Mouse (Mus musculus): ENCODE results near the gene Dhx16. TPM values are rescaled to one million over a fixed set of nuclear protein-coding genes. Genes with fewer than 3 reads are reported as not detected.
A peak's percentile ranks its signal among the peaks of the same experiment; 100 is the strongest.

Dhx16 gene
- polyA plus RNA-seq, 1 experiment: 17.0 TPM

GRCm38 (mm10) chr17:35868165-35868820, 11.3 kb upstream of the Dhx16 start:
- Histone ChIP-seq H3K27ac (replicated peaks; ENCODE audit: low read depth, low read length) (peak overlapping the region; percentile 99), H3K4me3 (ENCODE audit: insufficient read depth, low read depth, low read length) (peak overlapping the region; percentile 78), H3K4me1 (ENCODE audit: control insufficient read depth, insufficient read depth, insufficient read length, low read length) (peaks cover 6% of the 10 kb centered on the region; the same call in 1 of the 2 replicates)

- peak overlapping the region; percentile 78 for H3K4me3 ChIP-seq (ENCODE audit: insufficient read depth, low read depth, low read length)
- H3K27ac ChIP-seq (replicated peaks; ENCODE audit: low read depth, low read length): peak overlapping the region; percentile 99
- H3K4me1 ChIP-seq (ENCODE audit: control insufficient read depth, insufficient read depth, insufficient read length, low read length): peaks cover 6% of the 10 kb centered on the region; the same call in 1 of the 2 replicates
Measured at GRCm38 (mm10) chr17:35868961-35869345, 10.7 kb upstream of the Dhx16 start.

GRCm38 (mm10) chr17:35869346-35870067, 10.1 kb upstream of the Dhx16 start:
- Histone ChIP-seq H3K27ac (replicated peaks; ENCODE audit: low read depth, low read length) (peak overlapping the region; percentile 99), H3K4me1 (ENCODE audit: control insufficient read depth, insufficient read depth, insufficient read length, low read length) (peaks cover 6% of the 10 kb centered on the region; the same call in 1 of the 2 replicates), H3K4me3 (ENCODE audit: insufficient read depth, low read depth, low read length) (peak overlapping the region; percentile 78)

GRCm38 (mm10) chr17:35870151-35870883, 9.3 kb upstream of the Dhx16 start:
- Histone ChIP-seq H3K4me1 (ENCODE audit: control insufficient read depth, insufficient read depth, insufficient read length, low read length) (0 out of 2 replicates have a peak, but pooled peaks cover 2% of the 10 kb centered on the region), H3K27ac (replicated peaks; ENCODE audit: low read depth, low read length) (peak overlapping the region; percentile 99), H3K4me3 (ENCODE audit: insufficient read depth, low read depth, low read length) (peak overlapping the region; percentile 78)

GRCm38 (mm10) chr17:35870884-35871696, 8.5 kb upstream of the Dhx16 start:
- H3K4me3 ChIP-seq (ENCODE audit: insufficient read depth, low read depth, low read length): peak overlapping the region; percentile 78

GRCm38 (mm10) chr17:35873774-35874519, 5.7 kb upstream of the Dhx16 start:
- Histone ChIP-seq H3K27ac (replicated peaks; ENCODE audit: low read depth, low read length) (peak overlapping the region; percentile 35; the same call in 1 of the 2 replicates), H3K4me3 (ENCODE audit: insufficient read depth, low read depth, low read length) (peak overlapping the region; percentile 35; the same call in 1 of the 2 replicates), H3K4me1 (ENCODE audit: control insufficient read depth, insufficient read depth, insufficient read length, low read length) (0 out of 2 replicates have a peak, but pooled peaks cover 2% of the 10 kb centered on the region)

More at GRCm38 (mm10) chr17:35870884-35871696, 8.5 kb upstream of the Dhx16 start:
- Histone ChIP-seq H3K27ac (replicated peaks; ENCODE audit: low read depth, low read length) (peak overlapping the region; percentile 99), H3K4me1 (ENCODE audit: control insufficient read depth, insufficient read depth, insufficient read length, low read length) (0 out of 2 replicates have a peak, but pooled peaks cover 2% of the 10 kb centered on the region)

- Histone ChIP-seq H3K27ac (replicated peaks; ENCODE audit: low read depth, low read length) (0 out of 2 replicates have a peak overlapping the region, but pooled peaks have one; percentile 10), H3K4me3 (ENCODE audit: insufficient read depth, low read depth, low read length) (no peak overlapping the region), H3K4me1 (ENCODE audit: control insufficient read depth, insufficient read depth, insufficient read length, low read length) (0 out of 2 replicates have a peak, but pooled peaks cover 2% of the 10 kb centered on the region)
Measured at GRCm38 (mm10) chr17:35874721-35875120, 4.9 kb upstream of the Dhx16 start.

- H3K4me3 ChIP-seq (ENCODE audit: insufficient read depth, low read depth, low read length): no peak overlapping the region
- peaks cover 4% of the 10 kb centered on the region; the same call in 1 of the 2 replicates for H3K4me1 ChIP-seq (ENCODE audit: control insufficient read depth, insufficient read depth, insufficient read length, low read length)
- H3K27ac ChIP-seq (replicated peaks; ENCODE audit: low read depth, low read length): no peak overlapping the region
Measured at GRCm38 (mm10) chr17:35882924-35883323, 3.3 kb downstream of the Dhx16 start.

GRCm38 (mm10) chr17:35883777-35884176, 4.2 kb downstream of the Dhx16 start:
- Histone ChIP-seq H3K27ac (replicated peaks; ENCODE audit: low read depth, low read length) (no peak overlapping the region), H3K4me1 (ENCODE audit: control insufficient read depth, insufficient read depth, insufficient read length, low read length) (peaks cover 4% of the 10 kb centered on the region; the same call in 1 of the 2 replicates), H3K4me3 (ENCODE audit: insufficient read depth, low read depth, low read length) (no peak overlapping the region)

- no peaks in the 10 kb centered on the region for H3K4me1 ChIP-seq (ENCODE audit: control insufficient read depth, insufficient read depth, insufficient read length, low read length)
- no peak overlapping the region for H3K27ac ChIP-seq (replicated peaks; ENCODE audit: low read depth, low read length)
- H3K4me3 ChIP-seq (ENCODE audit: insufficient read depth, low read depth, low read length): no peak overlapping the region
Measured at GRCm38 (mm10) chr17:35887725-35888124, 8.1 kb downstream of the Dhx16 start.

GRCm38 (mm10) chr17:35896781-35897643, 17.4 kb downstream of the Dhx16 start, which contains the start of gene 2310061I04Rik:
Gene 2310061I04Rik, minus strand, starts transcription at chr17:35897431.
- H3K4me1 ChIP-seq (ENCODE audit: control insufficient read depth, insufficient read depth, insufficient read length, low read length): no peaks in the 10 kb centered on the region
- H3K4me3 ChIP-seq (ENCODE audit: insufficient read depth, low read depth, low read length): peak within 1 kb of the TSS; percentile 94
- H3K27ac ChIP-seq (replicated peaks; ENCODE audit: low read depth, low read length): peak within 1 kb of the TSS; percentile 76

- peak overlapping the region; percentile 34 for H3K4me3 ChIP-seq (ENCODE audit: insufficient read depth, low read depth, low read length)
- H3K4me1 ChIP-seq (ENCODE audit: control insufficient read depth, insufficient read depth, insufficient read length, low read length): no peaks in the 10 kb centered on the region
- H3K27ac ChIP-seq (replicated peaks; ENCODE audit: low read depth, low read length): no peak overlapping the region
Measured at GRCm38 (mm10) chr17:35897644-35898573, 18.3 kb downstream of the Dhx16 start.
